Mouse (Mus musculus) right cerebral cortex, postnatal 10 days (tissue): Measurements from ENCODE around the gene Macrod2.

Experiments
- DNase-seq, 2 experiments: peaks; one replicate each; pipeline ENCODE4 v3.0.0; 2021; ENCODE audit warnings: low spot score in 2 of 2

The Macrod2 gene

GRCm38 (mm10) chr2:140395179-140395578, at the start of gene Macrod2:
Macrod2 (plus strand) TSS chr2:140395309.
- peak; percentile 98 to 99 for DNase-seq

GRCm38 (mm10) chr2:140359905-140360304, 35.2 kb upstream of the Macrod2 start:
- no peak for DNase-seq

- no peak for DNase-seq
Observed at GRCm38 (mm10) chr2:140364804-140365203, 30.3 kb upstream of the Macrod2 start.

GRCm38 (mm10) chr2:140389525-140389924, 5.6 kb upstream of the Macrod2 start, which contains the start of gene Sel1l2:
Sel1l2 (minus strand) TSS chr2:140389706.
- DNase-seq, result no peak

GRCm38 (mm10) chr2:140395744-140396231, 679 bp downstream of the Macrod2 start:
- peak; percentile 44 to 45 for DNase-seq

- DNase-seq, result no peak
Observed at GRCm38 (mm10) chr2:140425844-140426243, 30.7 kb downstream of the Macrod2 start.

GRCm38 (mm10) chr2:140427283-140427682, 32.2 kb downstream of the Macrod2 start:
- peak in 1 of 2 experiments; percentile 20 for DNase-seq

GRCm38 (mm10) chr2:140439081-140439480, 44.0 kb downstream of the Macrod2 start:
- DNase-seq, result no peak

- no peak for DNase-seq
Observed at GRCm38 (mm10) chr2:140448636-140449035, 53.5 kb downstream of the Macrod2 start.

- no peak for DNase-seq
Observed at GRCm38 (mm10) chr2:140475770-140476169, 80.7 kb downstream of the Macrod2 start.

- DNase-seq, result no peak
Observed at GRCm38 (mm10) chr2:140476891-140477290, 81.8 kb downstream of the Macrod2 start.

- DNase-seq, result no peak
Observed at GRCm38 (mm10) chr2:140482604-140483003, 87.5 kb downstream of the Macrod2 start.

GRCm38 (mm10) chr2:140497688-140498087, 102.6 kb downstream of the Macrod2 start:
- DNase-seq, result peak in 1 of 2 experiments; percentile 42

GRCm38 (mm10) chr2:140500951-140501350, 105.8 kb downstream of the Macrod2 start:
- peak; percentile 69 to 77 for DNase-seq

GRCm38 (mm10) chr2:140521472-140521871, 126.4 kb downstream of the Macrod2 start:
- no peak for DNase-seq

- DNase-seq, result no peak
Observed at GRCm38 (mm10) chr2:140530214-140530613, 135.1 kb downstream of the Macrod2 start.

GRCm38 (mm10) chr2:140532024-140532423, 136.9 kb downstream of the Macrod2 start:
- no peak for DNase-seq

GRCm38 (mm10) chr2:140532859-140533519, 137.9 kb downstream of the Macrod2 start:
- no peak for DNase-seq

GRCm38 (mm10) chr2:140533621-140534020, 138.5 kb downstream of the Macrod2 start:
- no peak for DNase-seq

- DNase-seq, result no peak
Observed at GRCm38 (mm10) chr2:140534583-140534982, 139.5 kb downstream of the Macrod2 start.

GRCm38 (mm10) chr2:140535832-140536571, 140.9 kb downstream of the Macrod2 start:
- DNase-seq, result no peak

GRCm38 (mm10) chr2:140549286-140549685, 154.2 kb downstream of the Macrod2 start:
- no peak for DNase-seq

- no peak for DNase-seq
Observed at GRCm38 (mm10) chr2:140561426-140561825, 166.3 kb downstream of the Macrod2 start.
